Mouse (Mus musculus) left cerebral cortex, adult 6 months (tissue): Measurements from ENCODE around the gene Mgat4b. TPM values are rescaled to one million over a fixed set of nuclear protein-coding genes. Genes with fewer than 3 reads are reported as not detected.

ENCODE experiments used
- long read RNA-seq, 2 experiments: library from polyadenylated mRNA; unstranded; transcript quantifications; one replicate each; pipeline ENCODE4 v2.0.0; 2019 to 2020
- polyA plus RNA-seq: library from polyadenylated mRNA; unstranded; fragments of <200 nt; fragmentation: Nextera tagmentation; gene quantifications from 2 replicates; pipeline ENCODE4 v1.2.3, GENCODE M21; 2021

Gene Mgat4b
- polyA plus RNA-seq: 12.0 and 15.5 TPM in 2 replicates
- long read RNA-seq, experiment 1, transcript Mgat4b-201 (15 exons, 2,429 nt): major isoform, 8 of 30 reads
- long read RNA-seq, experiment 1, partial matches to known transcripts: 11 of 30 reads
- long read RNA-seq, experiment 1, other reads (novel, unspliced or antisense): 11 of 30 reads
- long read RNA-seq, experiment 2, partial matches to known transcripts: 8 of 13 reads
- long read RNA-seq, experiment 2, other reads (novel, unspliced or antisense): 3 of 13 reads

GRCm38 (mm10) chr11:50210505-50211151 lies at the start of gene Mgat4b, which contains the start of gene Sqstm1:
TSS of gene Mgat4b (plus strand) at chr11:50210890.
TSS of gene Sqstm1 (minus strand) at chr11:50210827.

GRCm38 (mm10) chr11:50174111-50174729 lies 36.5 kb upstream of the Mgat4b start, which contains the start of gene Mrnip:
TSS of gene Mrnip (plus strand) at chr11:50174444.

GRCm38 (mm10) chr11:50238324-50238723 lies 27.6 kb downstream of the Mgat4b start, which contains the start of gene Ltc4s:
TSS of gene Ltc4s (minus strand) at chr11:50238616.

Other genes starting within 250 kb of the Mgat4b start
- 20.7 and 52.1 TPM in 2 replicates for gene Rnf130, start 185.5 kb upstream of the Mgat4b start, polyA plus RNA-seq
- gene Tbc1d9b, start 79.5 kb upstream of the Mgat4b start, polyA plus RNA-seq: 84.3 and 84.9 TPM in 2 replicates
- gene Mrnip, start 36.4 kb upstream of the Mgat4b start, polyA plus RNA-seq: 18.9 and 24.9 TPM in 2 replicates
- gene Sqstm1, start 63 bp upstream of the Mgat4b start, polyA plus RNA-seq: 303 and 390 TPM in 2 replicates
- gene Ltc4s, start 27.7 kb downstream of the Mgat4b start, polyA plus RNA-seq: 14.5 and 16.4 TPM in 2 replicates
- 0.81 and 2.4 TPM in 2 replicates for gene Maml1, start 81.4 kb downstream of the Mgat4b start, polyA plus RNA-seq
- gene Canx, start 114.8 kb downstream of the Mgat4b start, polyA plus RNA-seq: 87.9 and 189 TPM in 2 replicates
- gene Cby3, start 143.6 kb downstream of the Mgat4b start, polyA plus RNA-seq: 0.93 and 1.0 TPM in 2 replicates
- gene Hnrnph1, start 166.1 kb downstream of the Mgat4b start, polyA plus RNA-seq: 35.4 and 45.9 TPM in 2 replicates
- 19.1 and 21.9 TPM in 2 replicates for gene Rufy1, start 220.2 kb downstream of the Mgat4b start, polyA plus RNA-seq